Mouse (Mus musculus): ENCODE results near the gene Tbl2.

DNA sequence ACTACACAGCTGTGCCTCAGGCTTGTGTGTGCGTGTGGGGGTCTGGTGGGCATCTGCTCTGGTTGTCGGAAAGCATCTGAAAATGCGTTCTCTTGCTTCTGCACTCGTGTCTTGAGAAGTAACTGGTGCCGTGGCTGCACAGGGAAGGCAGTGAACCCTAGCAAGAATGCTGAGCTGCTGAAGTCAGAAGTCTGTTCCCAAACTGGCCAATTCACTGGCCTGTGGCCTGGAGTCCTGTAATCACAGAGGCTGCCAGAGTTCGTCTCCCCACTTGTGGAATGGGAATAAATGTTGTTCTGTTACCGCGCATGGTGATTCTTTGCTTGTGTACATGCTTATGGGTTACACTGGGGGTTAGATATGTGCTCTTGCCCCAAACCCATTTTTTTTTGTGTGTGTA, 12.9 kb downstream of the Tbl2 start:
- no peak for TF ChIP-seq CTCF (conservative IDR thresholded peaks at IDR 0.05; ENCODE audit: insufficient read depth, insufficient read length, low read depth, low read length)
- no peak for TF ChIP-seq POLR2A (IDR thresholded peaks at IDR 0.05; ENCODE audit: low read depth, low read length)
